Mouse (Mus musculus): ENCODE measurements around the gene Slain1. TPM values are rescaled to one million over a fixed set of nuclear protein-coding genes. Genes with fewer than 3 reads are reported as not detected.

Slain1 gene
- polyA plus RNA-seq, 1 experiment from 2014 or later: 2.4 TPM

Small RNAs within 50 kb of the gene (microRNA-seq; reads per million reads assigned to microRNA genes)
- gene Gm22877: not detected

Other genes starting within 250 kb of the Slain1 start
- 0.89 and 1.5 TPM in 2 replicates for gene Scel, start 136.9 kb upstream of the Slain1 start, polyA plus RNA-seq (2015; fragmentation: Nextera tagmentation; extraction: Ambion mirVana)
- gene Ednrb, start 194.2 kb downstream of the Slain1 start, polyA plus RNA-seq (2015; fragmentation: Nextera tagmentation; extraction: Ambion mirVana): 149 and 153 TPM in 2 replicates